In the genomic region with DNA sequence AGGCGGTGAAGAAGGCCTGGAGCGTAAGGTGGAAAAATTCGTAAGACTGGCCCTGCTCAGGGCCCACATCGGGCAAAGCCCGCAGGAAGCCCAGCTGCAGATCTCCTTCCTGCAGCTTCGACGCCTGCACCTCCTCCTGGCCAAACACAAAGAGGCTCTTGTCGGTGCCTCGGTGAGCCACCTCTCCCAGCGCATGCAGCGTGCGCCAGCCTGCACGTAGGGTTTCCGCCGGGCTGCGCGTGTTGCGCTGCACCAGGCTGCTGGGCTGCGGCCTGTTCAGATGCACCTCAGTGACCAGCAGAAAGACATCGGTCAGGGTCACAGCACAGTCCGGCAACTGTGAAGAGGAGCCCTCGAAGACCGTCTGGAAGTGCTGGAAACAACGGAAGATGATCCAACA, we compare ENCODE assay signal across 13 mouse cellular contexts. TPM values are rescaled to one million over a fixed set of nuclear protein-coding genes. Genes with fewer than 3 reads are reported as not detected.
DNase-seq lines count a peak whose midpoint lies in the region; ATAC-seq and TF ChIP-seq lines count a peak whose summit lies in the region.
"Had no signal": no experiment of that assay in that cellular context is flagged by ENCODE, and none has a peak within 500 bp of the region (broad histone marks: within the 10 kb centered on the region; RNA-seq: fewer than 3 reads in every experiment).

No protein-coding gene starts in this region.

- H3K9ac ChIP-seq in midbrain, embryonic 11.5 days (ENCODE audit: low read length), result no peak overlapping the region
- no peak overlapping the region for H3K9ac ChIP-seq in hindbrain, embryonic 14.5 days
- H3K9ac ChIP-seq in neural tube, embryonic 15.5 days (replicated peaks), result no peak overlapping the region
- H3K9ac ChIP-seq: liver, embryonic 15.5 days; midbrain, embryonic 12.5 days had no signal

- TF ChIP-seq CTCF in gastrocnemius, adult 2 months (IDR thresholded peaks at IDR 0.05), result no peak

- peaks cover 39% of the 10 kb centered on the region for H3K27me3 ChIP-seq in midbrain, embryonic 10.5 days (ENCODE audit: low read depth, poor library complexity, severe bottlenecking)
- peaks cover 6% of the 10 kb centered on the region; the same call in 1 of the 2 replicates for H3K27me3 ChIP-seq in midbrain, embryonic 11.5 days (ENCODE audit: control insufficient read depth, insufficient read depth, low read length)
- H3K27me3 ChIP-seq in hindbrain, embryonic 14.5 days (ENCODE audit: control insufficient read depth, insufficient read depth, low read length), result peaks cover 20% of the 10 kb centered on the region
- H3K27me3 ChIP-seq in neural tube, embryonic 15.5 days (replicated peaks), result peaks cover 23% of the 10 kb centered on the region

- intact Hi-C loops in gastrocnemius, adult 2 months (cut with DNase I), result no loop called here
- intact Hi-C loops in left cerebral cortex, postnatal 25 days (cut with DNase I), result no loop called here

- ATAC-seq in midbrain, embryonic 11.5 days (ENCODE audit: low FRiP score), result no peak
- no peak for ATAC-seq in hindbrain, embryonic 14.5 days (ENCODE audit: low FRiP score)
- ATAC-seq in neural tube, embryonic 15.5 days (ENCODE audit: low FRiP score), result no peak

- 57% methylated on average over 24 of the region's 24 CpGs for WGBS in midbrain, embryonic 10.5 days
- WGBS in midbrain, embryonic 11.5 days, result 49% methylated on average over 24 of the region's 24 CpGs
- 51% methylated on average over 24 of the region's 24 CpGs for WGBS in hindbrain, embryonic 14.5 days
- WGBS in neural tube, embryonic 15.5 days, result 54% methylated on average over 24 of the region's 24 CpGs

- no peak overlapping the region for H3K4me3 ChIP-seq in gastrocnemius, adult 2 months
- peak overlapping the region; percentile 21; the same call in 1 of the 2 replicates for H3K4me3 ChIP-seq in midbrain, embryonic 10.5 days
- H3K4me3 ChIP-seq in midbrain, embryonic 11.5 days (ENCODE audit: low read depth, low read length), result no peak overlapping the region
- no peak overlapping the region for H3K4me3 ChIP-seq in hindbrain, embryonic 14.5 days (replicated peaks; ENCODE audit: low read length)
- no peak overlapping the region for H3K4me3 ChIP-seq in neural tube, embryonic 15.5 days (replicated peaks)
- H3K4me3 ChIP-seq: liver, embryonic 15.5 days; midbrain, embryonic 12.5 days had no signal

- no peaks in the 10 kb centered on the region for H3K9me3 ChIP-seq in midbrain, embryonic 10.5 days (replicated peaks)
- H3K9me3 ChIP-seq in midbrain, embryonic 11.5 days (ENCODE audit: control insufficient read depth, low read length), result no peaks in the 10 kb centered on the region
- H3K9me3 ChIP-seq in hindbrain, embryonic 14.5 days (ENCODE audit: control insufficient read depth, low read length), result no peaks in the 10 kb centered on the region
- H3K9me3 ChIP-seq in neural tube, embryonic 15.5 days (replicated peaks), result no peaks in the 10 kb centered on the region
- H3K9me3 ChIP-seq: liver, embryonic 15.5 days; midbrain, embryonic 12.5 days had no signal

- peak overlapping the region; percentile 28; the same call in 1 of the 2 replicates for H3K27ac ChIP-seq in gastrocnemius, adult 2 months
- no peak overlapping the region for H3K27ac ChIP-seq in midbrain, embryonic 10.5 days (replicated peaks)
- no peak overlapping the region for H3K27ac ChIP-seq in midbrain, embryonic 11.5 days (ENCODE audit: low read depth, low read length)
- no peak overlapping the region for H3K27ac ChIP-seq in hindbrain, embryonic 14.5 days
- no peak overlapping the region for H3K27ac ChIP-seq in neural tube, embryonic 15.5 days (replicated peaks)
- H3K27ac ChIP-seq: liver, embryonic 15.5 days; midbrain, embryonic 12.5 days had no signal

- no peak overlapping the region for H3K4me2 ChIP-seq in midbrain, embryonic 11.5 days
- H3K4me2 ChIP-seq in hindbrain, embryonic 14.5 days (replicated peaks), result 0 out of 2 replicates have a peak overlapping the region, but pooled peaks have one; percentile 12
- peak overlapping the region; percentile 22; the same call in 1 of the 2 replicates for H3K4me2 ChIP-seq in neural tube, embryonic 15.5 days
- H3K4me2 ChIP-seq: liver, embryonic 15.5 days; midbrain, embryonic 12.5 days had no signal

- peaks cover 10% of the 10 kb centered on the region; the same call in 1 of the 2 replicates for H3K4me1 ChIP-seq in midbrain, embryonic 10.5 days
- no peaks in the 10 kb centered on the region for H3K4me1 ChIP-seq in midbrain, embryonic 11.5 days (ENCODE audit: control insufficient read depth, insufficient read depth, low read length)
- H3K4me1 ChIP-seq in hindbrain, embryonic 14.5 days (replicated peaks; ENCODE audit: control insufficient read depth, insufficient read depth, low read length), result no peaks in the 10 kb centered on the region
- H3K4me1 ChIP-seq in neural tube, embryonic 15.5 days, result peaks cover 18% of the 10 kb centered on the region

- no peak for DNase-seq in gastrocnemius, adult 2 months
- no peak for DNase-seq in gastrocnemius, postnatal 25 days
- peak; percentile 19 for DNase-seq in midbrain, embryonic 10.5 days (ENCODE audit: low spot score)
- DNase-seq in midbrain, embryonic 11.5 days (ENCODE audit: low spot score, missing footprints), result no peak
- DNase-seq in hindbrain, embryonic 14.5 days (ENCODE audit: low spot score), result no peak
- DNase-seq in left cerebral cortex, postnatal 25 days (ENCODE audit: low spot score in 2 of 2), result no peak
- no peak for DNase-seq in adipocyte (ENCODE audit: low spot score)
- DNase-seq: cerebellum, postnatal 14 days; layer of hippocampus, postnatal 36 days; thymus, postnatal 4 days had no signal

- H3K36me3 ChIP-seq in midbrain, embryonic 10.5 days, result no peaks in the 10 kb centered on the region
- no peaks in the 10 kb centered on the region for H3K36me3 ChIP-seq in midbrain, embryonic 11.5 days (ENCODE audit: control insufficient read depth, insufficient read depth, low read length)
- no peaks in the 10 kb centered on the region for H3K36me3 ChIP-seq in hindbrain, embryonic 14.5 days (replicated peaks; ENCODE audit: control insufficient read depth, insufficient read depth)
- H3K36me3 ChIP-seq in neural tube, embryonic 15.5 days, result no peaks in the 10 kb centered on the region
- H3K36me3 ChIP-seq: liver, embryonic 15.5 days; midbrain, embryonic 12.5 days had no signal

RNA-seq across cellular contexts. Expression of a gene that starts 28.7 kb away (rescaled TPM):
- 1 to 10 TPM; 7.6 to 9.1 TPM for total RNA-seq in gastrocnemius, adult 2 months (2021)
- 1 to 10 TPM; 6.6 to 7.2 TPM for total RNA-seq in gastrocnemius, postnatal 25 days (2021)
- polyA plus RNA-seq in midbrain, embryonic 10.5 days (2016; fragmentation: Nextera tagmentation; extraction: Ambion mirVana), result 1.3 and 1.9 TPM in 2 replicates
- polyA plus RNA-seq in midbrain, embryonic 11.5 days (2014; fragmentation: Nextera tagmentation; extraction: Ambion mirVana), result 1.9 and 2.1 TPM in 2 replicates
- 2.7 and 3.3 TPM in 2 replicates for polyA plus RNA-seq in hindbrain, embryonic 14.5 days (2014; fragmentation: Nextera tagmentation; extraction: Ambion mirVana)
- 3.6 and 4.5 TPM in 2 replicates for polyA plus RNA-seq in neural tube, embryonic 15.5 days (2015; fragmentation: Nextera tagmentation; extraction: Ambion mirVana)
- 1 to 10 TPM; 3.2 to 3.8 TPM for total RNA-seq in left cerebral cortex, postnatal 25 days (2021)

RNA-seq across cellular contexts. Expression of a gene that starts 49.0 kb away (rescaled TPM):
- 10 to 100 TPM in 1 of 2 experiments, 1 to 10 TPM in 1; 9.6 to 11.0 TPM for total RNA-seq in gastrocnemius, adult 2 months (2021)
- 1 to 10 TPM; 7.4 to 8.8 TPM for total RNA-seq in gastrocnemius, postnatal 25 days (2021)
- polyA plus RNA-seq in midbrain, embryonic 10.5 days (2016; fragmentation: Nextera tagmentation; extraction: Ambion mirVana), result 12.7 and 15.7 TPM in 2 replicates
- polyA plus RNA-seq in midbrain, embryonic 11.5 days (2014; fragmentation: Nextera tagmentation; extraction: Ambion mirVana), result 12.9 and 14.4 TPM in 2 replicates
- 14.8 and 15.2 TPM in 2 replicates for polyA plus RNA-seq in hindbrain, embryonic 14.5 days (2014; fragmentation: Nextera tagmentation; extraction: Ambion mirVana)
- 17.6 and 18.4 TPM in 2 replicates for polyA plus RNA-seq in neural tube, embryonic 15.5 days (2015; fragmentation: Nextera tagmentation; extraction: Ambion mirVana)
- 10 to 100 TPM; 25.9 to 31.7 TPM for total RNA-seq in left cerebral cortex, postnatal 25 days (2021)
